Mouse (Mus musculus) 3T3-L1 (cell line): ENCODE data around the gene Rab22a.
"Not testable (repeated sequence)": the region's sequence is repeated elsewhere in the genome, so short reads cannot be mapped to it uniquely, and the experiment has no call there.

Source experiments
- DNase-seq: peaks from one replicate; pipeline ENCODE4 v3.0.0-alpha.2; 2015; ENCODE audit warnings: low read depth, low spot score

The Rab22a gene

GRCm38 (mm10) chr2:173719115-173719514 lies 59.6 kb downstream of the Rab22a start, which contains the start of gene 1700010B08Rik:
Gene 1700010B08Rik, plus strand, starts transcription at chr2:173719415.
- not testable (repeated sequence) for DNase-seq

- DNase-seq, result no peak
Observed at GRCm38 (mm10) chr2:173722251-173722857, 62.8 kb downstream of the Rab22a start.

- no peak for DNase-seq
Observed at GRCm38 (mm10) chr2:173724382-173724781, 64.8 kb downstream of the Rab22a start.

- DNase-seq, result no peak
Observed at GRCm38 (mm10) chr2:173724940-173725807, 65.6 kb downstream of the Rab22a start.

- no peak for DNase-seq
Observed at GRCm38 (mm10) chr2:173725819-173726218, 66.3 kb downstream of the Rab22a start.

- DNase-seq, result peak; percentile 93
Observed at GRCm38 (mm10) chr2:173730444-173730966, 70.9 kb downstream of the Rab22a start.

- DNase-seq, result no peak
Observed at GRCm38 (mm10) chr2:173734426-173734825, 74.9 kb downstream of the Rab22a start.

- peak; percentile 98 for DNase-seq
Observed at GRCm38 (mm10) chr2:173737222-173737989, 77.8 kb downstream of the Rab22a start, which contains the start of gene Vapb. Gene Vapb, plus strand, starts transcription at chr2:173737511.

- DNase-seq, result no peak
Observed at GRCm38 (mm10) chr2:173738232-173738631, 78.7 kb downstream of the Rab22a start.

GRCm38 (mm10) chr2:173739107-173739506 lies 79.5 kb downstream of the Rab22a start:
- no peak for DNase-seq

GRCm38 (mm10) chr2:173742090-173742489 lies 82.5 kb downstream of the Rab22a start:
- DNase-seq, result no peak

GRCm38 (mm10) chr2:173742744-173743143 lies 83.2 kb downstream of the Rab22a start:
- DNase-seq, result no peak

GRCm38 (mm10) chr2:173744070-173744815 lies 84.7 kb downstream of the Rab22a start:
- no peak for DNase-seq

- DNase-seq, result no peak
Observed at GRCm38 (mm10) chr2:173748961-173749659, 89.5 kb downstream of the Rab22a start.

GRCm38 (mm10) chr2:173755433-173756144 lies 96.0 kb downstream of the Rab22a start:
- DNase-seq, result no peak
